Mouse (Mus musculus) brain, embryonic 14.5 days (tissue): ENCODE data around the gene Gm9817. TPM values are rescaled to one million over a fixed set of nuclear protein-coding genes. Genes with fewer than 3 reads are reported as not detected.

ENCODE experiments used
- DNase-seq: peaks from one replicate; pipeline ENCODE4 v3.0.0-alpha.2; 2011; ENCODE audit warnings: low read depth
- CTCF ChIP-seq: fragments of 200-500 bp; IDR thresholded peaks from 2 replicates; pipeline ENCODE4 v1.5.1; 2012; ENCODE audit warnings: inconsistent platforms, mild to moderate bottlenecking, moderate library complexity, borderline replicate concordance; ENCODE audit not compliant: insufficient read depth, insufficient read length; ENCODE audit errors: extremely low read depth
- POLR2A ChIP-seq: fragments of 200-500 bp; IDR thresholded peaks from 2 replicates; pipeline ENCODE4 v1.6.1; 2012; ENCODE audit warnings: mild to moderate bottlenecking, inconsistent platforms, borderline replicate concordance; ENCODE audit not compliant: poor library complexity, insufficient read depth, insufficient read length, severe bottlenecking; ENCODE audit errors: extremely low read depth
- polyA plus RNA-seq: library from polyadenylated mRNA; depleted of rRNA; stranded (reverse); fragments of >200 nt; gene quantifications from 2 replicates; pipeline ENCODE4 v1.2.3, GENCODE M21; 2012; rRNA removed

Gm9817 gene
- polyA plus RNA-seq, 1 experiment = 0.10 TPM

- TF ChIP-seq POLR2A (no peak), CTCF (no peak)
These were observed 28.0 kb downstream of the Gm9817 start for GRCm38 (mm10) chr13:45106480-45106879.

GRCm38 (mm10) chr13:45108851-45109390 lies 30.4 kb downstream of the Gm9817 start:
- DNase-seq = no peak
- TF ChIP-seq POLR2A (no peak), CTCF (no peak)

More at GRCm38 (mm10) chr13:45106480-45106879, 28.0 kb downstream of the Gm9817 start:
- DNase-seq = no peak

DNA sequence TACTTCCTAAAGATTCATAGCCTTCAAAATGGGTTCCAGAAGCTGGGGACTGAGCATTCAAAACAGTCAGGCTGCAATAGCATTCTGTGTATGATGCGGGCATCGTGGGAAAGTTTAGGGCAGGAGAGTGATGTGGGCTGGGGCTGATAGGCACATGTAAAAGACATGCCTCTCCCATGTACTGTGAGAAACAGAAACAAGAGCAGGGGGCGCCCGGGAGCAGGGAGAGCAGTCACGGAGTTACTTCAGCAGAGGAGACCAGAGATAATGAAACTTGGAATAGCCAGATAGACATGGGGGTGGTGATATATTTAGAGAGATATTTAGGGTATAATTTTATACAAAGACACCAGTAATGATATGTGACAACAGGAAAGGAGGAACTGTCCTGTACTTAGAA lies 39.9 kb downstream of the Gm9817 start:
- TF ChIP-seq CTCF = no peak
- TF ChIP-seq POLR2A = no peak
- DNase-seq = no peak

- DNase-seq = no peak
- TF ChIP-seq CTCF (no peak), POLR2A (no peak)
These were observed 40.3 kb downstream of the Gm9817 start for GRCm38 (mm10) chr13:45118822-45119221.

Other genes with a start within 250 kb of the Gm9817 start
- gene Dtnbp1, start 76.5 kb upstream of the Gm9817 start, polyA plus RNA-seq = 120 and 138 TPM in 2 replicates